ENCODE assay signal across 26 mouse cellular contexts in genomic region chr1:143837681-143838080, GRCm38 (mm10).
DNase-seq lines count a peak whose midpoint lies in the region; ATAC-seq lines count a peak whose summit lies in the region.
"Had no signal": no experiment of that assay in that cellular context is flagged by ENCODE, and none has a peak within 500 bp of the region (broad histone marks: within the 10 kb centered on the region; RNA-seq: fewer than 3 reads in every experiment).

No protein-coding gene starts in this region.

- no peak for DNase-seq in cerebellum, adult 18-20 months
- DNase-seq in gastrocnemius, adult 8-10 months (ENCODE audit: low spot score in 2 of 2): peak; percentile 20 to 29
- DNase-seq in gastrocnemius, postnatal 4 days (ENCODE audit: low spot score in 2 of 2): no peak
- peak; percentile 57 for DNase-seq in Muller cell, postnatal 12 days (ENCODE audit: inconsistent ontology term)
- DNase-seq in gastrocnemius, postnatal 14 days: peak; percentile 6
- DNase-seq in heart, postnatal 25 days (ENCODE audit: low spot score): no peak
- DNase-seq in embryonic facial prominence, embryonic 10.5 days (ENCODE audit: low spot score): no peak
- DNase-seq: adrenal gland, postnatal 36 days; cerebellum, adult 11 months; cerebellum, adult 8-10 months; cerebellum, postnatal 36 days; embryo, embryonic 11 days; heart, postnatal 10 days; heart, postnatal 4 days; kidney, adult 18-20 months had no signal

- H3K36me3 ChIP-seq in embryonic facial prominence, embryonic 10.5 days (replicated peaks): no peaks in the 10 kb centered on the region
- H3K36me3 ChIP-seq: forebrain, embryonic 10.5 days; heart, embryonic 12.5 days; heart, embryonic 15.5 days had no signal

- H3K4me1 ChIP-seq in embryonic facial prominence, embryonic 10.5 days: peaks cover 6% of the 10 kb centered on the region; the same call in 1 of the 2 replicates
- H3K4me1 ChIP-seq: forebrain, embryonic 13.5 days; heart, embryonic 12.5 days; heart, embryonic 15.5 days had no signal

- no peak overlapping the region for H3K4me3 ChIP-seq in embryonic facial prominence, embryonic 10.5 days
- H3K4me3 ChIP-seq: forebrain, embryonic 10.5 days; forebrain, embryonic 13.5 days; heart, embryonic 12.5 days; heart, embryonic 15.5 days had no signal

- intact Hi-C loops in gastrocnemius, postnatal 14 days (cut with DNase I; ENCODE audit: low total_unique reads): no loop called here
- intact Hi-C loops in heart, postnatal 25 days (cut with DNase I): no loop called here

- no peak overlapping the region for H3K27ac ChIP-seq in embryonic facial prominence, embryonic 10.5 days (replicated peaks)
- H3K27ac ChIP-seq: forebrain, embryonic 10.5 days; forebrain, embryonic 13.5 days; heart, embryonic 15.5 days; hindbrain, embryonic 14.5 days; hindbrain, postnatal 0 days had no signal

- no peaks in the 10 kb centered on the region for H3K9me3 ChIP-seq in embryonic facial prominence, embryonic 10.5 days
- H3K9me3 ChIP-seq: forebrain, embryonic 10.5 days; forebrain, embryonic 13.5 days; heart, embryonic 12.5 days; heart, embryonic 15.5 days had no signal

- no peaks in the 10 kb centered on the region for H3K27me3 ChIP-seq in embryonic facial prominence, embryonic 10.5 days (replicated peaks; ENCODE audit: low read depth, poor library complexity, severe bottlenecking)
- H3K27me3 ChIP-seq: forebrain, embryonic 13.5 days; heart, embryonic 12.5 days; heart, embryonic 15.5 days had no signal

- peak; percentile 45; the same call in 1 of the 2 replicates for ATAC-seq in cerebellum, adult (ENCODE audit: insufficient number of reproducible peaks, low FRiP score, low TSS enrichment)
- ATAC-seq: activated CD4-positive, CD25-positive, alpha-beta regulatory T cell, adult 4 months; CD4-positive, CD25-positive, alpha-beta regulatory T cell, adult 4 months; forebrain, embryonic 13.5 days; hindbrain, postnatal 0 days; inflammation-experienced regulatory T-cells, adult 6 months; intestine, embryonic 16.5 days had no signal

- 93% methylated on average over 4 of the region's 4 CpGs for WGBS in embryonic facial prominence, embryonic 10.5 days

Comparison
In these comparisons a context has a peak if more than half of its experiments do, and no peak if none do; other contexts are left out.
1. DNase-seq: peak in gastrocnemius, adult 8-10 months (2 of 2), Muller cell, postnatal 12 days (single experiment) and gastrocnemius, postnatal 14 days (single experiment); none in cerebellum, adult 18-20 months (0 of 2), gastrocnemius, postnatal 4 days (0 of 2), heart, postnatal 25 days (single experiment) and embryonic facial prominence, embryonic 10.5 days (single experiment).